Mouse (Mus musculus): Measurements from ENCODE around the gene Tmem129.
A peak's percentile ranks its signal among the peaks of the same experiment; 100 is the strongest.

The Tmem129 gene

GRCm38 (mm10) chr5:33657787-33658663 lies at the start of gene Tmem129, which contains the start of gene Tacc3:
Tmem129 (minus strand) TSS chr5:33658416.
Tacc3 (plus strand) TSS chr5:33658128.
- DNase-seq (ENCODE audit: low spot score in 2 of 2): peak; percentile 98

DNA sequence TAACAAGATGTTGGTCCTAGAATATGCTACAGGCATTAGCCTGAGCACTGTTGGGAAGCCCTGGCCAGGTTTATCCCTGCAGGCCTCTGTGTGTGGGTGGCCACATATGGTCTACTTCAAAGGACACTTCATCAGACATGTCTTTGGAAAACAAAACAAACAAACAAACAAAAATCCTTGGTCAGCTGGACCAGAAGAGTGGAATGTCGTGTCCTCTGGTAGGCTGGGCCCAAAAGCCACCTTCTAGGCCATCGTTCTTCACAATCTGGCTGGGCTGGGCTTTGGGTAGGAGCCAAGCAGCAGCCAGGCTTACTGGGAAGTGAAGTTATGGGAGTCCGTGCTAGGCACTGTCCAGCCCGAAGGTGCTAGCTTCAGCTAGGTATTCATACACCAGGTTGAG lies 48.9 kb upstream of the Tmem129 start:
- no peak for DNase-seq (ENCODE audit: low spot score in 2 of 2)

GRCm38 (mm10) chr5:33706350-33706629 lies 48.1 kb upstream of the Tmem129 start:
- DNase-seq (ENCODE audit: low spot score in 2 of 2): no peak

DNA sequence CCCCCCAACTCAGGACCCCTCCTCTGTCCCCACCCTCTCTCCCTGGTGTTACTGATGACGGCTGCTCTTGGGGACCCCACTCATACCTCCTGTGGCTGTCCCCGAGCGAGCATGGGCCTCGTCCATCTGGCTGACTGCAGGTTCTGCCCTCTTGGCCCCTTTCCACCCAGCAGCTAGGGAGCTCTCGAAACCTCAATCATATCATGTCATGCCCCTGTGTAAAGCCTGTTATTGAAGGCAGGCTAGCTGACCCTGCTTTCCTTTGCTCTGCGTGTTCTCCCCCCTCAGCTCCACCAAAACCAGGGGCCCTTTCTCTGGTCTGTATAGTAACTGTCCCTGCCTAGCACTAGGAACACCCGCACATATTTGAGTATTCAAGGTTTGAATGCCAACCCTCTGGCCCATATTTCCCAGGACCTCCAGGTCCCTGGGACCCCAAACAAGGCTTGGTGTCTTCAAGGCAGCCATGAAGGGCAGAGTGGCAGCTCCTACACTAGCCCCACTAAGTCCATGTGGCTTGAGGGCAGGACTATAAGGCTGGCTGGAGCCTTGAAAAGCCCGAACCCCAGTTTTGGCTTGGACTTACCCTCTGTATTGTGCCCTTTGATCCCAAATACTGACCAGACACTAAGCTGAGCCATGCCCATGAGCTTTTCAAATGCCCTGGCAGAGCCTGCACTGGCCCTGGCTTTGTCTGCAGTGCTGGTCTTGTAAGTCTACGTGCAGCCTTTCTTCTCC lies 47.6 kb upstream of the Tmem129 start:
- DNase-seq (ENCODE audit: low spot score in 2 of 2): no peak

GRCm38 (mm10) chr5:33704945-33705611 lies 46.9 kb upstream of the Tmem129 start:
- DNase-seq (ENCODE audit: low spot score in 2 of 2): peak; percentile 60 to 69

- DNase-seq (ENCODE audit: low spot score in 2 of 2): no peak
Observed at GRCm38 (mm10) chr5:33703999-33704398, 45.8 kb upstream of the Tmem129 start.

GRCm38 (mm10) chr5:33701832-33702231 lies 43.6 kb upstream of the Tmem129 start:
- no peak for DNase-seq (ENCODE audit: low spot score in 2 of 2)

DNA sequence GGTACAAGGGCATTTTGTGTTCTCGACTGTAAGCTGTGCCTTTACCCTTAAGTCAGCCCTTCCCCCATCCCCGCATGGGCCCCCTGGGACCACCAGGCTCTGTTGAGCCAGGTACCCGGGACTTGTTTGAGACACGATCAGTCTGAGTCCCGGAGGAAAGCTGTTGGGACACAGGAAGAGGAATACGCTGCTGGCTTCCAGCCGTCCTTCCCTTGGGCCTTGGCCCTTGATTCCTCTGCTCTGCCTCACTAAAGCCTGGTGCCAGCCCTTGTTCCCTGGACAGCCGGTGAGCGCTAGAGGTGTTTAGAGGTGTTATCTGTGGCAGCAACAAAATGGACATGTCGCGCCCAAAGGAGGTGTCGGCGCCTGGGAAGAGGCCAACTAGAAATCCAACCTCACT lies 41.8 kb upstream of the Tmem129 start:
- no peak for DNase-seq (ENCODE audit: low spot score in 2 of 2)

DNA sequence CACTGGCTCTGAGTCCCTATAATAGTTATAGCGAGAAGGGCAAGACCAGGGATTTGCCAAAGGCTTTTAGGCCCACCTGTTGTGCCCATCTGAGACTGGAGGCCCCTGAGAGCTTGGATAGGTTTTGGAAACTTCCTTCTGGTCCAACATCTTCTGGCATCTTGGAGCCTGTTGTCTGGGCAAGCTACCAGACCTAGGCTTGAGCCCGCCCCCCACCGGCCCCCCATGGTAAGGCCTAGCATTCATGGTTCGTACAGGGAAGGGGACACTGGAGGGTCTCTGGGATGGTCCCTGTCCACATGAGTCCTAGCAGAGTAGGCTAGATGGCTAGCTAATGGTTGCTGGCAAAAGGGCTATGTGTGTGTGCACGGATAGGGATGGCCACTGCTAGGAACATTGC lies 40.5 kb upstream of the Tmem129 start:
- DNase-seq (ENCODE audit: low spot score in 2 of 2): no peak

GRCm38 (mm10) chr5:33697947-33698512 lies 39.8 kb upstream of the Tmem129 start:
- DNase-seq (ENCODE audit: low spot score in 2 of 2): peak; percentile 60 to 79

GRCm38 (mm10) chr5:33697534-33697933 lies 39.3 kb upstream of the Tmem129 start:
- no peak for DNase-seq (ENCODE audit: low spot score in 2 of 2)

- DNase-seq (ENCODE audit: low spot score in 2 of 2): no peak
Observed at GRCm38 (mm10) chr5:33696430-33696829, 38.2 kb upstream of the Tmem129 start.

DNA sequence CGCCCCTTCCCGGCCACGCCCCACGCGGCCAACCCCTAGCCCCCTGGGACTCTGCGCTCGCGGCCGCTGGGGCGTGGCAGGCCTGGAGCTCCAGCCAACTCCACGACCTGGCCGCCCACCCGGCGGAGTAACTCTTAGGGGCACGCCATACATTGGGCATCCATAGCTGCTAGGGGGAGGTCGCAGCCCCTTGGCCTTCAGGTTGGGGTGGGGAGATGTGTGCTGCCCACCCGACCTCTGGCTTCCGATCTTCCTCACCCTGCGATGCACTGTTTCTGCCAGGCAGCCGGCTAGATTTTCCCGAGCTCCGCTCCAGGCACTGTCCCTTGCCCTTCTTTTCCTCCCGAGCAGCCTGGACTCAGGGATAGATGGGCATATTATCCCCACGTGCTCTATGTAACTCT lies 37.5 kb upstream of the Tmem129 start:
- DNase-seq (ENCODE audit: low spot score in 2 of 2): no peak

GRCm38 (mm10) chr5:33694848-33695717 lies 36.9 kb upstream of the Tmem129 start:
- peak; percentile 43 to 61 for DNase-seq (ENCODE audit: low spot score in 2 of 2)

DNA sequence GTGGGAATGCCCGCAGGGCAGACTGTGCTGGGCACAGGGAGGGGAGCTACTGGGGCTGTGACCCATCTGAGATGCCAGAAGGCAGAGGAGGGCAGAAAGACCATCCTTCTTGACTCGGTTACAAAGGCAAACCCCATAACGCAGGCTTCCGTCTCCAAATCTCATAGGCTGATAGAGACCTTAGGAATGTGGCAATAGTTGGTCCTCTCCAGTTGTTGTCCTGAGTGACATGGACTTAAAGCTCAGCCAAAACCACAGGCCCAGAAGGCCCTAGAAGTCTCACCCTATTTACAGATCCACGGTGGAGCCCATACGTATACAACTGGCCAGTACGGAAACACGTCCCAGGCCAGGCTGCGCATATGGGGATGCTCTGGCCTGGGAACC lies 36.2 kb upstream of the Tmem129 start:
- DNase-seq (ENCODE audit: low spot score in 2 of 2): no peak

GRCm38 (mm10) chr5:33692393-33692792 lies 34.2 kb upstream of the Tmem129 start:
- no peak for DNase-seq (ENCODE audit: low spot score in 2 of 2)

DNA sequence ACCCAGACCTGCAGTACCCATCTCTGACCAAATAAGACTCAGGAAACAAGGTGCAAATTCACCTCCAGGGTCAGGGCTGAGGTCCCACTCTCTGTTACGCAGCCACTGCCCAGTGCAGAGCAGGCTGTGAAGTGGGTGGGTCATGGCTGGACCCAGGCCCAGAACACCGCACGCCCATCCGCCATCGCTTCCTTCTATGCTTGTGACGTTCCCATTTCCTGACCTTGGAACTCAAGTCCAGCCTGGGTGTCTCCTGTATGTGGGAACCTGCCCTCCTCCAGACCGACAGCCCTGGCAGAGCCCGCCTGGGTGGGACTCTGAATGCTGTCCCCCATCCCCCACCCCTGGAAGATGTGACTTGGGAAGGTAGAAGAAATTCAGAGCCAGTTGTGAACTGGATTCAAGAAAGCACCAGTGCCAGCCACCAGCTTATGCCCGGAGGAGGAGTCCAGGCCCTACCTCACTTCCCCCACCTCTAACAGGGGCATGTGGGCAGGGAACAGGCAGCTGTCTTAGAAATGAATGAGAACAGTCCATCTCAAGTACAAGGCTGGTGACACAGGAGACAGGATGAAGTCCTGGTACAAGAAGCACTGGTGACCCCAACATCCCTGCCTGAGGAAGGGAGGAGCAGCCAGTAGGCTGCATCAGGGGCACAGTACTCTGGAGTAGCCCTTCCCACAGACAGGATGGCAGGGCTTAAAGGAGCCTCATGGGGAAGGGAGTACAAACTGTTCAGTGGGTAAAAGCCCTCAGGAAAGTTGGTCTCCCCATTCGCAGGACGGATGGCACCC lies 31.8 kb upstream of the Tmem129 start:
- DNase-seq (ENCODE audit: low spot score in 2 of 2): no peak

- peak in 1 of 2 experiments; percentile 49 for DNase-seq (ENCODE audit: low spot score in 2 of 2)
Observed at GRCm38 (mm10) chr5:33689221-33689844, 31.1 kb upstream of the Tmem129 start.

GRCm38 (mm10) chr5:33688278-33689220 lies 30.3 kb upstream of the Tmem129 start:
- no peak for DNase-seq (ENCODE audit: low spot score in 2 of 2)
